Mouse (Mus musculus) cerebellum, adult 9-10 months (tissue): ENCODE measurements around the gene Ccdc77.
"Not testable (repeated sequence)": the region's sequence is repeated elsewhere in the genome, so short reads cannot be mapped to it uniquely, and the experiment has no call there.

Source experiments
- DNase-seq: peaks from one replicate; pipeline ENCODE4 v3.0.0; 2022

Ccdc77 gene

GRCm38 (mm10) chr6:120309338-120309737 lies 54.8 kb downstream of the Ccdc77 start:
- DNase-seq: no peak

GRCm38 (mm10) chr6:120306859-120307594 lies 57.1 kb downstream of the Ccdc77 start:
- DNase-seq: no peak

- no peak for DNase-seq
These were observed 61.3 kb downstream of the Ccdc77 start for GRCm38 (mm10) chr6:120302755-120303316.

GRCm38 (mm10) chr6:120301137-120301536 lies 63.0 kb downstream of the Ccdc77 start:
- peak; percentile 9 for DNase-seq

GRCm38 (mm10) chr6:120296589-120296988 lies 67.6 kb downstream of the Ccdc77 start:
- not testable (repeated sequence) for DNase-seq

- peak; percentile 10 for DNase-seq
These were observed 69.4 kb downstream of the Ccdc77 start for GRCm38 (mm10) chr6:120294785-120295133.

- no peak for DNase-seq
These were observed 70.0 kb downstream of the Ccdc77 start, which contains the start of the genes D330020A13Rik and B4galnt3 for GRCm38 (mm10) chr6:120294056-120294784. TSS of gene D330020A13Rik (plus strand) at chr6:120294364. TSS of gene B4galnt3 (minus strand) at chr6:120294559.

- DNase-seq: no peak
These were observed 72.7 kb downstream of the Ccdc77 start for GRCm38 (mm10) chr6:120291396-120292009.

- no peak for DNase-seq
These were observed 74.7 kb downstream of the Ccdc77 start for GRCm38 (mm10) chr6:120289430-120289829.

- no peak for DNase-seq
These were observed 75.6 kb downstream of the Ccdc77 start for GRCm38 (mm10) chr6:120288541-120288940.

- no peak for DNase-seq
These were observed 76.9 kb downstream of the Ccdc77 start for GRCm38 (mm10) chr6:120287279-120287678.

- DNase-seq: no peak
These were observed 87.2 kb downstream of the Ccdc77 start for GRCm38 (mm10) chr6:120276874-120277449.

GRCm38 (mm10) chr6:120275301-120275700 lies 88.9 kb downstream of the Ccdc77 start:
- DNase-seq: no peak

- no peak for DNase-seq
These were observed 89.3 kb downstream of the Ccdc77 start for GRCm38 (mm10) chr6:120274887-120275286.
